Mouse (Mus musculus): ENCODE results near the gene Ccnd3. TPM values are rescaled to one million over a fixed set of nuclear protein-coding genes. Genes with fewer than 3 reads are reported as not detected.

Gene Ccnd3
- total and polyA plus RNA-seq, 2 experiments from 2014 or later: 42.6 to 54.0 TPM

DNA sequence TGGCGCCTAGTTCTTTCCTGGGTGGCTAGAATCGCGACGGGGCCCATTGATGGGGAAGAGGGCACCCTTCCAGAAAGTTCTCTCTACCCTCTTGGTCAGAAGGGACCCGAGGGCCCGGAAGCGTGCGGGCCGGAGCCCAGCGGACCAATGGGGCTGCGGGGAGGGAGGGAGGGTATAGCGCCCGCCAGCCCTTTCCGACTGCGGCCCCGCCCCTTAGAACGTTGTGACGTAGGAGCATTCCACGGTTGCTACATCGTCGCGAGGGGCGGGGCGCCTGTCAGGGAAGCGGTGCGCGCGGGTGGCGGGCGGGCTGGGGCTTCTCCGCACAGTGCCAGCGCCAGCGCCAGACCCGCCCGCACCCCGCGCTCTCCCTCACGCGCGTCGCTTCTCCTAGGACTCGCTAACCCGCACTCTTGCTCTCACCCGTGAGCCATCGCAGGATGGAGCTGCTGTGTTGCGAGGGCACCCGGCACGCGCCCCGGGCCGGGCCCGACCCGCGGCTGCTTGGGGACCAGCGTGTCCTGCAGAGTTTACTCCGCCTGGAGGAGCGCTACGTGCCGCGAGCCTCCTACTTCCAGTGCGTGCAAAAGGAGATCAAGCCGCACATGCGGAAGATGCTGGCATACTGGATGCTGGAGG is 88.5 kb downstream of the Ccnd3 start:
- no peaks in the 10 kb centered on the region for H3K27me3 ChIP-seq (ENCODE audit: insufficient read depth, low read length)
- H3K4me3 ChIP-seq (ENCODE audit: low read depth, low read length): peak overlapping the region; percentile 61
- no peaks in the 10 kb centered on the region for H3K9me3 ChIP-seq (ENCODE audit: low read length)
- 2% methylated on average over 63 of the region's 63 CpGs for WGBS
- TF ChIP-seq CTCF (IDR thresholded peaks at IDR 0.05; ENCODE audit: low read depth): 0 out of 2 replicates have a peak, but pooled peaks have one; percentile 4
- peak overlapping the region; percentile 69 for H3K27ac ChIP-seq (ENCODE audit: low read depth, low read length)
- ATAC-seq (peak; percentile 94), DNase-seq (peak; percentile 93)
- peak overlapping the region; percentile 98 for H3K4me2 ChIP-seq (ENCODE audit: low read depth)
- no peaks in the 10 kb centered on the region; the same call in 1 of the 2 replicates for H3K4me1 ChIP-seq (ENCODE audit: insufficient read depth)
- no peaks in the 10 kb centered on the region for H3K36me3 ChIP-seq (ENCODE audit: insufficient read depth)
- H3K9ac ChIP-seq: peak overlapping the region; percentile 56

DNA sequence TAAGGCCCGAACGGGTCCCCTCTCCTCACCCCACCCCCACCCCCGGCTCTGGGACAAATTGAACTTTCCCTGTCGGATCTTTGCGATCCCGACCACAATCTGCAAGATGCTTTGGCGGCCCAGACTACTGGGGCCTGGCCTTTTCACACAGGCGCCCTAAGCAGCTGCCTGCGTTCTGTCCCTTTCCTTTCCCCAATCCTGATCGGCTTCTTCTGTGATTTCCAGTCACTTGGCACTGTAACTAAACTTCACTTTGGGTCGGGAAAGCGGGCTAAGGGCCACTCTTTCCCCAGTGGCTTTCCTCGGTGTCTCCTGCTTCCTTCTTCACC is 89.0 kb downstream of the Ccnd3 start:
- WGBS: 0% methylated on average over 13 of the region's 13 CpGs
- no peak for ATAC-seq
- H3K27me3 ChIP-seq (ENCODE audit: insufficient read depth, low read length): no peaks in the 10 kb centered on the region

DNA sequence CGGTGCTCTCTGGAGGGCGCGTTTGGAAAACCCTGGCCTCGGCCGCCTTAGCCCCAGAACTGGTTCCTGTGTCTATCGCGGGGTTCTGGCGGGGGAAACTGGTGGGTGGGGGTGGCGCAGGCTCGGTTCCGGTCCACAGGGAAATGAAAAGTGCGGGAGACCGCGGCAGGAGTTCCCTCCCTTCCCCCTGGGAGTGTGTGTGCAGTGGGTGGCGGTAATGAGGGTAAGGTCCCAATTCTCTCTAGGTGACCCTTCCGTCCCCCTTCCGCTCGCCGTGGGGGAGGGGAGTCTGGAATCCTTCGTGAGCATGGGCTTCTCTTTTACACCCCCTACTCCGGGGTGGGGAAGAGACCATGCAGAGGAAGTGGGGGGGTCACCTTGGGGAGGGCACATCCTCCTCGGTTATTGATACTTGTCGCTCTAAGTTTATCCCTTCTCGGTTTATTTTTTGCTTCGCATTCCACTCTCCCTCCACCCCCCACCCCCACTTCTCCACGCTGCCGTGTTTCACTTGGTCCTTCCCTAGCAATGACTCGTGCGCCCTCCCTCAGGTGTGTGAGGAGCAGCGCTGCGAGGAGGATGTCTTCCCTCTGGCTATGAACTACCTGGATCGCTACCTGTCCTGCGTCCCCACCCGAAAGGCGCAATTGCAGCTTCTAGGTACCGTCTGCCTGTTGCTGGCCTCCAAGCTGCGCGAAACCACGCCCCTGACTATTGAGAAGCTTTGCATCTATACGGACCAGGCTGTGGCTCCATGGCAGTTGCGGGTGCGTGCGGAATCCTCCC is 89.5 kb downstream of the Ccnd3 start:
- WGBS: under 1% methylated on average over 43 of the region's 43 CpGs
- peak overlapping the region; percentile 98 for H3K4me2 ChIP-seq (ENCODE audit: low read depth)
- ATAC-seq (0 out of 2 replicates have a peak, but pooled peaks have one; percentile 3), DNase-seq (peak; percentile 33)
- peak overlapping the region; percentile 61 for H3K4me3 ChIP-seq (ENCODE audit: low read depth, low read length)
- no peaks in the 10 kb centered on the region; the same call in 1 of the 2 replicates for H3K4me1 ChIP-seq (ENCODE audit: insufficient read depth)
- H3K27me3 ChIP-seq (ENCODE audit: insufficient read depth, low read length): no peaks in the 10 kb centered on the region
- TF ChIP-seq CTCF (IDR thresholded peaks at IDR 0.05; ENCODE audit: low read depth): no peak
- peak overlapping the region; percentile 56 for H3K9ac ChIP-seq
- no peaks in the 10 kb centered on the region for H3K9me3 ChIP-seq (ENCODE audit: low read length)
- peak overlapping the region; percentile 69 for H3K27ac ChIP-seq (ENCODE audit: low read depth, low read length)
- H3K36me3 ChIP-seq (ENCODE audit: insufficient read depth): peaks cover 5% of the 10 kb centered on the region

More for the DNA sequence above, 89.0 kb downstream of the Ccnd3 start:
- H3K36me3 ChIP-seq (ENCODE audit: insufficient read depth): no peaks in the 10 kb centered on the region; the same call in 1 of the 2 replicates
- H3K27ac ChIP-seq (ENCODE audit: low read depth, low read length): peak overlapping the region; percentile 69
- H3K9me3 ChIP-seq (ENCODE audit: low read length): no peaks in the 10 kb centered on the region
- peak overlapping the region; percentile 61 for H3K4me3 ChIP-seq (ENCODE audit: low read depth, low read length)
- H3K9ac ChIP-seq: peak overlapping the region; percentile 56
- TF ChIP-seq CTCF (IDR thresholded peaks at IDR 0.05; ENCODE audit: low read depth): no peak
- H3K4me1 ChIP-seq (ENCODE audit: insufficient read depth): no peaks in the 10 kb centered on the region; the same call in 1 of the 2 replicates
- peak overlapping the region; percentile 98 for H3K4me2 ChIP-seq (ENCODE audit: low read depth)
- no peak for DNase-seq

DNA sequence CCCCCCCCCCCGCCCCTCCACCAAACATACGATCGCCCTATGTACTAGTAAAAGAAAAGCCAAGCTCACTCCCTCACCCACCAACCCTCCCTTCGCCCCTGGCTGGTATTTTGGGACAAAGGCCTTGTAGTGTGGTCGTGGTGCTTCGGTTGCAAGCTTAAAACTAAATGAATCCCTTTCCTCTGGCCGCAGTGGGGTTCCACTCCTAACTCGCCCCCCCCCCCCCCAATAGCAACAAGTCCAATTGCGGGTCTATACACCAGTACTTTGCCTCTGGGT is 90.1 kb downstream of the Ccnd3 start:
- Histone ChIP-seq H3K9me3 (ENCODE audit: low read length) (no peaks in the 10 kb centered on the region), H3K4me3 (ENCODE audit: low read depth, low read length) (peak overlapping the region; percentile 61), H3K4me2 (ENCODE audit: low read depth) (peak overlapping the region; percentile 98), H3K27ac (ENCODE audit: low read depth, low read length) (peak overlapping the region; percentile 4; the same call in 1 of the 2 replicates), H3K4me1 (ENCODE audit: insufficient read depth) (no peaks in the 10 kb centered on the region; the same call in 1 of the 2 replicates), H3K27me3 (ENCODE audit: insufficient read depth, low read length) (no peaks in the 10 kb centered on the region), H3K36me3 (ENCODE audit: insufficient read depth) (peaks cover 10% of the 10 kb centered on the region), H3K9ac (peak overlapping the region; percentile 25)
- 2% methylated on average over 8 of the region's 9 CpGs for WGBS
- no peak for TF ChIP-seq CTCF (IDR thresholded peaks at IDR 0.05; ENCODE audit: low read depth)
- no peak for DNase-seq
- no peak for ATAC-seq

DNA sequence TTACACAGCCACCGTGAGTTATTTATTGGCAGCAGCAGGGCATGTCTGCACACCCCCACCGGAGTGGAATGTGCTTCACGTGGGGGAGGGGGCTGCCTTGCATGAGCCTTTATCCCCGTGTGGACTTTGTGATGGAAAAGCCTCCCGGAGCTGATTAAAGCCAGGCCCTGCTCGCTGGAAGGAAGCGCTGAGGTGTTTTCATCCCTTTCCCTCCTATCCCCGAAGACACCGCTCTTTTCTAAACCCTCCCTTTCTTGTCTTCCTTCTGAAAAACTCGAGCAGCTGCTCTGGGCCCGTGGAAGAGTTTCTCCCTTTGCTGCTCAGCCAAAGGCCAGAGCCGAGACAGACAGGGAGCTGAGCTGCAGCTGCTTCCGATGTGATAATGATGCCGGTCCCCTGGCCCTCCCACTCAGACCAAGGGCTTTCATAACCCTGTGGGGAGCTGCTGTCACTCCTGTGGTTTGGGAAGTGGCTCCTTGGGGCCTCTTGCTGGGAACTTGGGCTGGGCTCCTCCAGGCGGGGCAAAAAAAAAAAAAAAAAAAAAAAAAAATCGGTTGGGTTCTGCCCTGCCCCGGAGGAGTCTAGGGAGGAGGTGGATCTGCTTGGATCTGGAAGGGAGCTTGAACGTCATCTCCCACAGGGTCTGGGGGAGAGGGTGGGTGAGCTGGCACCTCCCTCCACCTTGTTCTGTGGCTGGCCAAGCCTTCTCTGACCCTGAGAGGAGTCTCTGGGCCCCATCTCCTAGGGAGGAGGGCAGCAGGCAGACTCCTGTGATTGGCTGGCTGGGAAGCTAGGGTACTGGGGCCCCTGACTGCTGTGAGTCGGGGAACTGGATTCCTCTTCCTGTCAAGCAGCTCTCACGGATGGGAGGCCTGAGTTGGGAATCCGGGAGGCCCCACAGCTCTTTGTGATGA is 90.7 kb downstream of the Ccnd3 start:
- no peaks in the 10 kb centered on the region for H3K9me3 ChIP-seq (ENCODE audit: low read length)
- 0 out of 2 replicates have a peak, but pooled peaks have one; percentile 0 for ATAC-seq

DNA sequence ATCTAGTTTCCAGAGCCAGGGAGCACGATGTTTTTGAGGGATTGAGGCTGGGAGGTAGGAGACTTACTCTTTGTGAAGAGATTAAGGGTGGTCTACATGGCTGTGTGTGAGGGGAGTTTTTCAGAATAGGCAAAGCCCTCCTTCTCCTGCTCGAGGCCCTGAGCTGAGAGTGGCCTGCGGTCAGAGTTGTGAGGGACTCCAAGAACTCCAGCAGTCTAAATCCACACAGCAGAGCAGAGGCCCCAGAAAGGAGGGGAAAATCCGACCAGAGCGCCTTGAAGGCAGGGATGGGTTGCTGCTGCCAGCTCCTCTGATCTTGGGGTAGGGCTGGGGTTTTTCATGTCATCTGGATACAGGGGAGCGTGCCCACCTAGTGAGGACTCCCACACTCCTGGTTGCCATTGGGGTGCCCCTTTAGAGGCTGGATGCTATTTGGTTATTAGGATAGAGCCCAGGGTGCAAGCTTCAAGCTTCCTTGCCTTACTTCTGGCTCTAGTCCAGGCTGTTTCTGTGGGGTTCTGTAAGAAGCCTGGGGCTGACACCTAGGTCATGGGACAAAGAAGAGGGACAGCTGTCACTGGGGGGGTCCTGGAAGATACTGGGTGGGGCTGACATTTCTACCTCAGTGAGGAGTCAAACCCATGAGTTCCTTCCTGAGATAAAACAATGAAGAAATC is 91.4 kb downstream of the Ccnd3 start:
- Histone ChIP-seq H3K27me3 (ENCODE audit: insufficient read depth, low read length) (no peaks in the 10 kb centered on the region), H3K36me3 (ENCODE audit: insufficient read depth) (peaks cover 21% of the 10 kb centered on the region), H3K4me2 (ENCODE audit: low read depth) (peak overlapping the region; percentile 98; the same call in 1 of the 2 replicates), H3K27ac (ENCODE audit: low read depth, low read length) (peak overlapping the region; percentile 40; the same call in 1 of the 2 replicates), H3K4me1 (ENCODE audit: insufficient read depth) (no peaks in the 10 kb centered on the region; the same call in 1 of the 2 replicates), H3K9me3 (ENCODE audit: low read length) (no peaks in the 10 kb centered on the region), H3K4me3 (ENCODE audit: low read depth, low read length) (0 out of 2 replicates have a peak overlapping the region, but pooled peaks have one; percentile 61), H3K9ac (no peak overlapping the region)
- DNase-seq: no peak
- TF ChIP-seq CTCF (IDR thresholded peaks at IDR 0.05; ENCODE audit: low read depth): no peak
- ATAC-seq: no peak
- WGBS: 30% methylated on average over 6 of the region's 6 CpGs

More for the DNA sequence above, 90.7 kb downstream of the Ccnd3 start:
- Histone ChIP-seq H3K27me3 (ENCODE audit: insufficient read depth, low read length) (no peaks in the 10 kb centered on the region), H3K36me3 (ENCODE audit: insufficient read depth) (peaks cover 14% of the 10 kb centered on the region), H3K4me3 (ENCODE audit: low read depth, low read length) (peak overlapping the region; percentile 61), H3K9ac (peak overlapping the region; percentile 25), H3K4me2 (ENCODE audit: low read depth) (peak overlapping the region; percentile 98), H3K27ac (ENCODE audit: low read depth, low read length) (peak overlapping the region; percentile 4), H3K4me1 (ENCODE audit: insufficient read depth) (no peaks in the 10 kb centered on the region; the same call in 1 of the 2 replicates)
- 4% methylated on average over 21 of the region's 21 CpGs for WGBS
- TF ChIP-seq CTCF (IDR thresholded peaks at IDR 0.05; ENCODE audit: low read depth): no peak
- DNase-seq: peak; percentile 29
